Mouse (Mus musculus): Measurements from ENCODE around the gene Gm15557. TPM values are rescaled to one million over a fixed set of nuclear protein-coding genes. Genes with fewer than 3 reads are reported as not detected.
"Not testable (repeated sequence)": the region's sequence is repeated elsewhere in the genome, so short reads cannot be mapped to it uniquely, and the experiment has no call there.

The Gm15557 gene
- total RNA-seq (2015; ENCODE audit: low replicate concordance) (not detected in 2 replicates), total RNA-seq (2017; ENCODE audit: low replicate concordance) (not detected in 2 replicates)

GRCm38 (mm10) chr2:155940681-155941080 is at the start of gene Gm15557:
Gm15557 (plus strand) TSS chr2:155940728.
- ATAC-seq (replicated peaks; ENCODE audit: low FRiP score, poor library complexity, severe bottlenecking): no peak

- ATAC-seq (replicated peaks; ENCODE audit: low FRiP score, poor library complexity, severe bottlenecking): no peak
Measured at GRCm38 (mm10) chr2:155894307-155895045, 46.1 kb upstream of the Gm15557 start.

GRCm38 (mm10) chr2:155895046-155895735 is 45.3 kb upstream of the Gm15557 start:
- ATAC-seq (replicated peaks; ENCODE audit: low FRiP score, poor library complexity, severe bottlenecking): no peak

GRCm38 (mm10) chr2:155902989-155903631 is 37.4 kb upstream of the Gm15557 start:
- ATAC-seq (replicated peaks; ENCODE audit: low FRiP score, poor library complexity, severe bottlenecking): no peak

GRCm38 (mm10) chr2:155903632-155904008 is 36.9 kb upstream of the Gm15557 start:
- no peak for ATAC-seq (replicated peaks; ENCODE audit: low FRiP score, poor library complexity, severe bottlenecking)

GRCm38 (mm10) chr2:155914684-155915083 is 25.8 kb upstream of the Gm15557 start:
- no peak for ATAC-seq (replicated peaks; ENCODE audit: low FRiP score, poor library complexity, severe bottlenecking)

- no peak for ATAC-seq (replicated peaks; ENCODE audit: low FRiP score, poor library complexity, severe bottlenecking)
Measured at GRCm38 (mm10) chr2:155923143-155923542, 17.4 kb upstream of the Gm15557 start.

GRCm38 (mm10) chr2:155925213-155925612 is 15.3 kb upstream of the Gm15557 start:
- ATAC-seq (replicated peaks; ENCODE audit: low FRiP score, poor library complexity, severe bottlenecking): not testable (repeated sequence)

- no peak for ATAC-seq (replicated peaks; ENCODE audit: low FRiP score, poor library complexity, severe bottlenecking)
Measured at GRCm38 (mm10) chr2:155928711-155929345, 11.7 kb upstream of the Gm15557 start.

- peak; percentile 90 for ATAC-seq (replicated peaks; ENCODE audit: low FRiP score, poor library complexity, severe bottlenecking)
Measured at GRCm38 (mm10) chr2:155929531-155930442, 10.7 kb upstream of the Gm15557 start, which contains the start of gene Uqcc1. Uqcc1 (minus strand) TSS chr2:155930310.

GRCm38 (mm10) chr2:155939897-155940529 is 515 bp upstream of the Gm15557 start:
- no peak for ATAC-seq (replicated peaks; ENCODE audit: low FRiP score, poor library complexity, severe bottlenecking)

- no peak for ATAC-seq (replicated peaks; ENCODE audit: low FRiP score, poor library complexity, severe bottlenecking)
Measured at GRCm38 (mm10) chr2:155941697-155942442, 1.3 kb downstream of the Gm15557 start.

- no peak for ATAC-seq (replicated peaks; ENCODE audit: low FRiP score, poor library complexity, severe bottlenecking)
Measured at GRCm38 (mm10) chr2:155943463-155943862, 2.9 kb downstream of the Gm15557 start.

GRCm38 (mm10) chr2:155944685-155945084 is 4.2 kb downstream of the Gm15557 start:
- no peak for ATAC-seq (replicated peaks; ENCODE audit: low FRiP score, poor library complexity, severe bottlenecking)

- ATAC-seq (replicated peaks; ENCODE audit: low FRiP score, poor library complexity, severe bottlenecking): no peak
Measured at GRCm38 (mm10) chr2:155945124-155945523, 4.6 kb downstream of the Gm15557 start, which contains the start of gene Gdf5. Gdf5 (minus strand) TSS chr2:155945367.

- ATAC-seq (replicated peaks; ENCODE audit: low FRiP score, poor library complexity, severe bottlenecking): no peak
Measured at GRCm38 (mm10) chr2:155945580-155945979, 5.1 kb downstream of the Gm15557 start.

- peak; percentile 59; the same call in 1 of the 2 replicates for ATAC-seq (replicated peaks; ENCODE audit: low FRiP score, poor library complexity, severe bottlenecking)
Measured at GRCm38 (mm10) chr2:155946069-155946468, 5.5 kb downstream of the Gm15557 start.

- ATAC-seq (replicated peaks; ENCODE audit: low FRiP score, poor library complexity, severe bottlenecking): 0 out of 2 replicates have a peak, but pooled peaks have one; percentile 2
Measured at GRCm38 (mm10) chr2:155946499-155946898, 6.0 kb downstream of the Gm15557 start.

Measured in erythroblast, adult 5-6 weeks (primary cell).